Mouse (Mus musculus) heart, embryonic 16.5 days (tissue): Measurements from ENCODE around the gene Lactbl1. TPM values are rescaled to one million over a fixed set of nuclear protein-coding genes. Genes with fewer than 3 reads are reported as not detected.

Source experiments
- ATAC-seq: fragments of 200-750 bp; cut with Nextera tagmentation; replicated peaks from 2 replicates; pipeline ENCODE4 v1.8.0; 2017; ENCODE audit warnings: moderate number of reproducible peaks; ENCODE audit not compliant: insufficient read depth, low FRiP score; ENCODE audit errors: extremely low read depth
- H3K27ac ChIP-seq: fragments of 300-500 bp; sonication (generic); 2 replicates; pipeline ENCODE4 v1.5.1; 2014; ENCODE audit warnings: mild to moderate bottlenecking, low read length, control low read depth, moderate library complexity
- H3K27me3 ChIP-seq: fragments of 300-500 bp; sonication (generic); 2 replicates; pipeline ENCODE4 v1.6.1; 2014; ENCODE audit warnings: low read length, mixed read lengths; ENCODE audit not compliant: control insufficient read depth, insufficient read depth
- H3K36me3 ChIP-seq: fragments of 300-500 bp; sonication (generic); 2 replicates; pipeline ENCODE4 v1.6.1; 2014; ENCODE audit not compliant: control insufficient read depth, insufficient read depth
- H3K4me1 ChIP-seq: fragments of 300-500 bp; sonication (generic); 2 replicates; pipeline ENCODE4 v1.6.1; 2014; ENCODE audit warnings: low read length, mixed read lengths; ENCODE audit not compliant: control insufficient read depth, insufficient read depth
- H3K4me2 ChIP-seq: fragments of 300-500 bp; sonication (generic); 2 replicates; pipeline ENCODE4 v1.6.1; 2014; ENCODE audit warnings: low read depth, mild to moderate bottlenecking, control low read depth, low read length
- H3K4me3 ChIP-seq: fragments of 300-500 bp; sonication (generic); 2 replicates; pipeline ENCODE4 v1.5.1; 2014; ENCODE audit warnings: mild to moderate bottlenecking, control low read depth, low read length
- H3K9ac ChIP-seq: fragments of 300-500 bp; sonication (generic); 2 replicates; pipeline ENCODE4 v1.6.1; 2014; ENCODE audit warnings: low read length, control low read depth
- H3K9me3 ChIP-seq: fragments of 300-500 bp; sonication (generic); replicated peaks from 2 replicates; pipeline ENCODE4 v1.6.1; 2016; ENCODE audit warnings: low read length; ENCODE audit not compliant: control insufficient read depth
- WGBS: fragments of 180-500 bp; shearing (Covaris S2); extraction: QIAGEN DNeasy Blood & Tissue Kit; methylation state at CpG from one replicate; pipeline ENCODE4 v1.1.7; 2014; 5-methylcytosine and 5-hydroxymethylcytosine counted together
- polyA plus RNA-seq: library from polyadenylated mRNA; unstranded; fragments of >200 nt; fragmentation: Nextera tagmentation; extraction: Ambion mirVana; gene quantifications from 2 replicates; pipeline ENCODE4 v1.2.1, GENCODE M21; 2015

Gene Lactbl1
- polyA plus RNA-seq, 1 experiment from 2014 or later: 0.04 TPM

DNA sequence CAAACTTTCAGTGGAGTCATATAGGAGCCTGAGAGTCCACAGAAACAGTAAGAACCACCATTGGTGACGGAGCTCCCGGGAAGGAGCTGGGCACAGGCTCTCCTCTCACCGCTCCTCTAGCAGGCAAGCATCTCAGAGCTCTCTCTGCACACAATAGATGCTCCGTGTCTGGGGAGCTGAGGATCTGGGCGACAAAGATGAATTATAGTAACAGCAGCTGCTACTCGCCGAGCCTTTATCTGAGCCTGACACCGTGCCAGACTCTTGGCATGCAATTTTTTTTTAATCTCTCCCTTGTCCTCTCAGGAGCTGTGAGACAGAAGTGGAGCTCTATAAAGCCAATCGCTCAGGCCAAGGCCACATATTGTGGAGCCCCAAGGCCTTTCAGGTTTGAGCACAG, 42.6 kb downstream of the Lactbl1 start:
- Histone ChIP-seq H3K4me2 (no peak overlapping the region), H3K9ac (no peak overlapping the region), H3K9me3 (no peaks in the 10 kb centered on the region), H3K4me3 (no peak overlapping the region), H3K27me3 (no peaks in the 10 kb centered on the region), H3K27ac (no peak overlapping the region), H3K4me1 (no peaks in the 10 kb centered on the region), H3K36me3 (no peaks in the 10 kb centered on the region)
- ATAC-seq: no peak
- WGBS: 53% methylated on average over 9 of the region's 9 CpGs

DNA sequence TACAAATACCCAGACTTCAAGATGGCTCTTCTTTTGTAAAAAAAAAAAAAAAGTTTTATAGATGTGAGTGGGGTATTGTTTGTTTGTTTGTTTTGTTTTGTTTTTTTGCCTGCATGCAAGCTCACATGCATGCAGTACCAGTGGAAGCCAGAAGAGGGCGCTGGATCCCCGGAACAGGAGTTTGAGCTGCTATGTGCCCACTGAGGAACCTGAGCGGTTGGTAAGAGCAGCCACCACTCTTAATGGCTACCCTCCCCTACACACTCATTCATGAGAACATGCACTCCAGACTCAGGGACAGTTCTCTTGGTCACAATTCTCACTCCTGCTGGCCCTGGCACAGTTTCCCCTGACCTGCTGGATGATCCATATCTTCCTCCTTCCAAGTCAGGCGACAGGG, 43.6 kb downstream of the Lactbl1 start:
- H3K4me2 ChIP-seq: no peak overlapping the region
- no peaks in the 10 kb centered on the region for H3K36me3 ChIP-seq
- H3K4me3 ChIP-seq: no peak overlapping the region
- WGBS: 58% methylated on average over 4 of the region's 4 CpGs
- H3K27ac ChIP-seq: no peak overlapping the region
- H3K4me1 ChIP-seq: no peaks in the 10 kb centered on the region
- no peak overlapping the region for H3K9ac ChIP-seq
- no peaks in the 10 kb centered on the region for H3K9me3 ChIP-seq
- no peak for ATAC-seq
- H3K27me3 ChIP-seq: no peaks in the 10 kb centered on the region

DNA sequence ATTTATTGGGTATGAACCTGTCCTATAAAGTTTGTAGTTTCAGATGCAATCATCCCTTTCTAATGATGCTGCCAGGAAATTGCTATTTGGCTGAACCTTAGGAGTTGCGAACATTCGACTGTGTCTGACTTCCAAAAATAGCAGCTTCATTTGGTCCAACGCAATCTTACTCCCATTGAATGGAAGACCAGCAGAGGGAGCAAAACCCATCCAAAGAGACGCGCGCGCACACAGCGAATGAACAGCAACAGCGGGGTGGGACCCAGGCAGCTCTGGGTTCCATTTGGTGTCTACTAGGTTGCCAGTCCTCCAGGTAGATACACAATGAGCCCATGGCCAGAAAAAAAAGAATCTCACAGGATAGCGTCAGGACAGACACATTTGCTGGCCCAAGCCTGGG, 45.3 kb downstream of the Lactbl1 start:
- H3K36me3 ChIP-seq: no peaks in the 10 kb centered on the region
- no peak overlapping the region for H3K4me2 ChIP-seq

DNA sequence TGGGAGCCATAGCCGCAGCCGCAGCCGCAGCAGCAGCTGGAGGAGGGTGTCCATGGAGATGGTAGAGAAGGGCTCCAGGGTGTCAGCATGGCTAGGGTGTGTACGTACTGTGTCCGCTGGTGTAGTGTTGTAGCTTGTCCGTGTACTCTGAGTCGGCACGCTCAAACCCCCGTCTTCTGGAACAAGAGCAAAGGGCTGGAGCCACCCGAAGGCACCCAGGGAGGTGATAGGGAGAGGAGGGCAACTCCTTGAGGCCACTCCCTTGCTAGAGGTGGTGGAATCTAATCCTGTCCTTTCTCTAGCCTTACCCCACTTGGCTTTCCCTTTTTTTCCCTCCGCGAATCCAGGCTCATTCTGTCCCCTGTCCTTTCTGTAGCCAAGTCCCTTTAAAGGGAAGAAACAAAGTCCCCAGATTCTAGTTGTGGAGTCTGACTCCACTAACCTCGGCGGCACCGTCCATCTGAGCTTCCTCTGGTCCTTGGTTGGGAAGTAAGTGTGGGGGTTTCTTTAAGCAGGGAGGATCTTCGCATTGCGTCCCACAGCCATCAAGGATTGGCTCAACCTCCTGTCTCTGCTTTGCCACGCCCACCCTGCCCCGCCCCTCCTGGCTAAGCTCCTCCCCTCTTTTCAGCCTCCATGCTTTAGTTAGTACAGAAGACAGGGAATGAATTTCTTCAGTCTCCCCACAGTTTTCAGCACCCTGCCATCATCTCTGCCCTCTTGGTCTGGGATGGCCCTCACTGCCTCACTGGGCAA, 50.1 kb downstream of the Lactbl1 start:
- H3K4me1 ChIP-seq: no peaks in the 10 kb centered on the region
- ATAC-seq: no peak
- WGBS: 85% methylated on average over 19 of the region's 19 CpGs

More for the DNA sequence above, 45.3 kb downstream of the Lactbl1 start:
- Histone ChIP-seq H3K4me3 (no peak overlapping the region), H3K9ac (no peak overlapping the region), H3K27ac (no peak overlapping the region), H3K27me3 (no peaks in the 10 kb centered on the region), H3K9me3 (no peaks in the 10 kb centered on the region), H3K4me1 (no peaks in the 10 kb centered on the region)
- 48% methylated on average over 10 of the region's 10 CpGs for WGBS
- ATAC-seq: no peak

DNA sequence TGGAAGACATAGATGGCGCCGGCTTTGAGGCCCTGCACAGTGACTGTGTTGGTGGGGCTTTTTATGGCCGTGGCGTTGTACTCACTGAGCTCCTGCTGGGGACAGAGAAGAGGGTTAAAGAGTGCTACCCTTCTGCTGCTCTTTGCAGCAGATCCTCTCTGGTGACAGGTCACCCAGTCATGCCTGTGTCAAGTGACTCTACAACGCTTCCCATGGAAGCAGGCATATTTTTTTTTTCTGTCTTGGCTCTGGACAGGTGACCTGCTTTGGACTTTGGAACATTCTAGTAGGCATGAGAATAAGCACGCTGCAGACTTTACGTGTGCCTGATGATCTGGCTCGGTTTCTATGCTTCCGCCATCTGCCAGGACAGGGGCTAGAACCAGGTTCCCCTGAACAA, 53.0 kb downstream of the Lactbl1 start:
- H3K27me3 ChIP-seq: no peaks in the 10 kb centered on the region
- 88% methylated on average over 9 of the region's 9 CpGs for WGBS

More for the DNA sequence above, 50.1 kb downstream of the Lactbl1 start:
- Histone ChIP-seq H3K27me3 (no peaks in the 10 kb centered on the region), H3K27ac (no peak overlapping the region), H3K4me3 (no peak overlapping the region), H3K9me3 (no peaks in the 10 kb centered on the region), H3K4me2 (no peak overlapping the region), H3K36me3 (no peaks in the 10 kb centered on the region), H3K9ac (no peak overlapping the region)

DNA sequence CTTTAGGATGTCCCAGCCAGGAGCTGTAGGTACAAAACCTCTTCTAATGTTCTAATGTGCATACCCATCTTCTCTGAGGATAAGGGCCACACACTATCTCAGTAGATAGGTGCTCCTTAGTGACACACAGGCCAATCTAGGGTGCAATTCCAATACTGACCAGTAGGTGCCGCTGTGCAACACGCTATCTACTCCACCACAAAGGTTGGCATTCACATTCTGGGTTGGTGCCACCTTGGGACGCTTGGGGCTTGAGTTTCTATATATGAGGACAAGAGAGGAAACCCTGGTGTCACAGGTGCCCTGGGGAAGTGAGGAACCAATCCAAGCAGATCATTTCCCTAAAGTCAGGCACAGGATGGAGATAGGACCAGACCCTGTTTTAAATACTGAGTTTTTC, 56.1 kb downstream of the Lactbl1 start:
- no peak for ATAC-seq
- Histone ChIP-seq H3K27me3 (0 out of 2 replicates have a peak, but pooled peaks cover 2% of the 10 kb centered on the region), H3K4me3 (no peak overlapping the region), H3K4me1 (no peaks in the 10 kb centered on the region), H3K4me2 (no peak overlapping the region), H3K9ac (no peak overlapping the region), H3K36me3 (no peaks in the 10 kb centered on the region), H3K9me3 (no peaks in the 10 kb centered on the region), H3K27ac (no peak overlapping the region)
- 1% methylated on average over 3 of the region's 3 CpGs for WGBS

More for the DNA sequence above, 53.0 kb downstream of the Lactbl1 start:
- no peak overlapping the region for H3K9ac ChIP-seq
- H3K4me2 ChIP-seq: no peak overlapping the region
- no peak overlapping the region for H3K4me3 ChIP-seq
- no peaks in the 10 kb centered on the region for H3K9me3 ChIP-seq
- H3K27ac ChIP-seq: no peak overlapping the region
- H3K4me1 ChIP-seq: no peaks in the 10 kb centered on the region
- H3K36me3 ChIP-seq: no peaks in the 10 kb centered on the region
- ATAC-seq: no peak

DNA sequence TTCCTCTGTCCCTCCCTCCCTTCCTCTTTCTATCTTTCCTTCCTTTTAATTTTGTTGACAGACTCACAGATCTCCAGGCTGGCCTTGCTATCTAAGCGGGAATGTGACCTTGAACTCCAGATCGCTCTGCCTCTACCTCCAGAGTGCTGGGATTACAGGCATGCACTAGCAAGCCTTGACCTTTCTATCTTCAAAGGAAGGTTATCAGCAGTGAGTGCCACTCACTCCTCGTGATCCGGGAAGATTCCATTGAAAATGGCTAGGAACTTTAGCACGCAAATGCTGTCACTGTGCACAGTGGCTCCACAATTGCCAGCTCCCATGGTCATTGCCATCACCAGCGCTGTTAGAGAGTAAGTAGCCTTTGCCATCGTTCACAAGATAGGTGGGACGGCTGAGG, 56.8 kb downstream of the Lactbl1 start:
- Histone ChIP-seq H3K4me1 (no peaks in the 10 kb centered on the region), H3K4me2 (no peak overlapping the region), H3K27ac (no peak overlapping the region), H3K27me3 (0 out of 2 replicates have a peak, but pooled peaks cover 2% of the 10 kb centered on the region), H3K9ac (no peak overlapping the region), H3K4me3 (no peak overlapping the region), H3K36me3 (no peaks in the 10 kb centered on the region), H3K9me3 (no peaks in the 10 kb centered on the region)
- ATAC-seq: no peak
- WGBS: 50% methylated on average over 8 of the region's 8 CpGs

DNA sequence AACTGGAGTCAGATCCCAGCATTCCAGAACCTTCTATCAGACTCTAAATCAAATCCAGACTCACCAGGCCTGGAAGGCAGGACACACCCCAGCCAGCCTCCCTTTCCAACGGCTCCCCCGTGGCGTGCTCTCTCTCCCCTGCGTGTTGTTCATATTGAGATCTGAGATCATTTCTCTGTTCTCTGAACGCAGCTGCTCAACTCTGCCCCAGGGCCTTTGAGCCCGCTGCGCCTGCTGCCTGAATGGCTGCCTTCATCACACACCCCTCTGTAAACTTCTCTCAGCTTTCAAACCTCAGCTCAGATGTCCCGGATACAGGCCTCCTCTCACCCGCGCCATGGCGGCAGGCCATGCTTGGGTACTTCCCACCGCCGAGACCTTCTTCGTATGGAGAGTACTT, 58.2 kb downstream of the Lactbl1 start:
- Histone ChIP-seq H3K27me3 (peaks cover 2% of the 10 kb centered on the region; the same call in 1 of the 2 replicates), H3K36me3 (no peaks in the 10 kb centered on the region), H3K4me2 (no peak overlapping the region), H3K4me1 (no peaks in the 10 kb centered on the region), H3K9me3 (no peaks in the 10 kb centered on the region), H3K4me3 (no peak overlapping the region), H3K27ac (no peak overlapping the region), H3K9ac (no peak overlapping the region)
- no peak for ATAC-seq
- 87% methylated on average over 14 of the region's 14 CpGs for WGBS

DNA sequence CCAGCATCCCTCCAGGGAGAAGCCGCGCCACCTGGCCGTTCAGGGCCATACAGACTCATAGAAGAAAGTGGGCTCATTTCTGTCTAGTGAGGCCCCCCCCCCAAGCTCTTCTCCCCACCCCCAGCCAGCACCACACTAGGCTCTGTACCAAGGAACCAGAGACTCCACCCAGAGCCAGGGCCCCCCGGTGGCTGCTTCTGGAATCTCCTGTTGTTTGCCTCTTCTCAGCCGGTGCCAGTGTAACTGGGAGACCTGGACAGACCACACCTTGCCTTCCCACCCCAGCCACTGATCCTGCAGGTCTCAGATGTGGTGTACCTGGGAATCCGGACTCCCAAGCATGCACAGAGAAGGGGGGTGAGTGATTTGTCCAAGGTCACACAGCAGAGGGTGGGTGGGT, 62.1 kb downstream of the Lactbl1 start:
- Histone ChIP-seq H3K4me3 (no peak overlapping the region), H3K9me3 (no peaks in the 10 kb centered on the region), H3K27ac (no peak overlapping the region), H3K4me1 (no peaks in the 10 kb centered on the region), H3K9ac (no peak overlapping the region), H3K36me3 (no peaks in the 10 kb centered on the region), H3K4me2 (no peak overlapping the region), H3K27me3 (peaks cover 5% of the 10 kb centered on the region; the same call in 1 of the 2 replicates)
- 73% methylated on average over 6 of the region's 6 CpGs for WGBS
- ATAC-seq: no peak
